Mouse (Mus musculus) adrenal gland, postnatal 25 days (tissue): ENCODE measurements around the gene Gzmm. TPM values are rescaled to one million over a fixed set of nuclear protein-coding genes. Genes with fewer than 3 reads are reported as not detected.

ENCODE experiments used
- DNase-seq: peaks from one replicate; pipeline ENCODE4 v3.0.0; 2021; ENCODE audit warnings: mixed read lengths
- total RNA-seq: library from RNA; stranded (reverse); gene quantifications from 2 replicates; pipeline ENCODE4 v1.2.3, GENCODE M21; 2021

Gene Gzmm
- total RNA-seq, 1 experiment from 2014 or later: 1.6 TPM

- no peak for DNase-seq
Observed at GRCm38 (mm10) chr10:79680606-79681495, 8.0 kb upstream of the Gzmm start.

- DNase-seq: peak; percentile 99
Observed at GRCm38 (mm10) chr10:79681591-79682245, 7.1 kb upstream of the Gzmm start, which contains the start of gene Cdc34. Gene Cdc34, plus strand, starts transcription at chr10:79682195.

GRCm38 (mm10) chr10:79682551-79682915 is 6.3 kb upstream of the Gzmm start:
- DNase-seq: no peak

- DNase-seq: peak; percentile 58
Observed at GRCm38 (mm10) chr10:79682916-79683582, 5.8 kb upstream of the Gzmm start.

GRCm38 (mm10) chr10:79683726-79684640 is 4.8 kb upstream of the Gzmm start:
- no peak for DNase-seq

GRCm38 (mm10) chr10:79684770-79685600 is 3.8 kb upstream of the Gzmm start:
- no peak for DNase-seq

GRCm38 (mm10) chr10:79686219-79686618 is 2.6 kb upstream of the Gzmm start:
- DNase-seq: no peak

- DNase-seq: no peak
Observed at GRCm38 (mm10) chr10:79686691-79687090, 2.1 kb upstream of the Gzmm start.

GRCm38 (mm10) chr10:79687513-79687912 is 1.3 kb upstream of the Gzmm start:
- no peak for DNase-seq

GRCm38 (mm10) chr10:79689178-79689577 is 358 bp downstream of the Gzmm start:
- no peak for DNase-seq

- DNase-seq: no peak
Observed at GRCm38 (mm10) chr10:79691986-79692548, 3.2 kb downstream of the Gzmm start.

GRCm38 (mm10) chr10:79693580-79694378 is 5.0 kb downstream of the Gzmm start:
- no peak for DNase-seq

GRCm38 (mm10) chr10:79694379-79694655 is 5.5 kb downstream of the Gzmm start:
- DNase-seq: no peak

GRCm38 (mm10) chr10:79695231-79696128 is 6.7 kb downstream of the Gzmm start:
- peak; percentile 85 for DNase-seq

GRCm38 (mm10) chr10:79696129-79696651 is 7.4 kb downstream of the Gzmm start:
- no peak for DNase-seq

- DNase-seq: no peak
Observed at GRCm38 (mm10) chr10:79697916-79698315, 9.1 kb downstream of the Gzmm start.

GRCm38 (mm10) chr10:79698459-79698858 is 9.6 kb downstream of the Gzmm start:
- no peak for DNase-seq

GRCm38 (mm10) chr10:79700676-79701075 is 11.9 kb downstream of the Gzmm start:
- DNase-seq: no peak
